Mouse (Mus musculus): ENCODE data around the gene Sh3d21.

DNA sequence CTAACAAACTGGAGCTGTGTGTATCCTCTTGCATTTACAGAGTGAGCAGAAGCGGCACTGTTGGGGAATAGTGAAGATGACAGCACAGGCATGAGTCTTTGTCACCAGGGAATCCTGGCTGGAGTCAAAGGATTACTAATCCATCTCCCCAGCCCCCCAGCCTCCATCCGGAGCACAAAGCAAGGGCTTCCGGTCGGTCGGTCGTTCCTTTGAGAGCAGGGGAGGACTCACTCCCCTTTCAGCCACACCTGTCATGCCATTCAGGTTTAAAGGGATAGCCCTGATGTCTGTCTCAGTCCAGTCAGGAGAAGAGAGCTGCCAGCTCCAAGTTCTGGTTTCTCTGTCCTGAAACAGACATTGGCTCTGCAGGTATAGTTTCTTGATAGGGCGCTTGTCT lies 52.1 kb downstream of the Sh3d21 start:
- TF ChIP-seq CTCF (IDR thresholded peaks at IDR 0.05; ENCODE audit: borderline replicate concordance, insufficient read depth, low read length) (no peak), POLR2A (IDR thresholded peaks at IDR 0.05; ENCODE audit: low read depth, low read length) (no peak; the same call in 1 of the 2 replicates)
